Mouse (Mus musculus): ENCODE measurements around the gene Cdkl4.
"Not testable (repeated sequence)": the region's sequence is repeated elsewhere in the genome, so short reads cannot be mapped to it uniquely, and the experiment has no call there.

Cdkl4 gene

DNA sequence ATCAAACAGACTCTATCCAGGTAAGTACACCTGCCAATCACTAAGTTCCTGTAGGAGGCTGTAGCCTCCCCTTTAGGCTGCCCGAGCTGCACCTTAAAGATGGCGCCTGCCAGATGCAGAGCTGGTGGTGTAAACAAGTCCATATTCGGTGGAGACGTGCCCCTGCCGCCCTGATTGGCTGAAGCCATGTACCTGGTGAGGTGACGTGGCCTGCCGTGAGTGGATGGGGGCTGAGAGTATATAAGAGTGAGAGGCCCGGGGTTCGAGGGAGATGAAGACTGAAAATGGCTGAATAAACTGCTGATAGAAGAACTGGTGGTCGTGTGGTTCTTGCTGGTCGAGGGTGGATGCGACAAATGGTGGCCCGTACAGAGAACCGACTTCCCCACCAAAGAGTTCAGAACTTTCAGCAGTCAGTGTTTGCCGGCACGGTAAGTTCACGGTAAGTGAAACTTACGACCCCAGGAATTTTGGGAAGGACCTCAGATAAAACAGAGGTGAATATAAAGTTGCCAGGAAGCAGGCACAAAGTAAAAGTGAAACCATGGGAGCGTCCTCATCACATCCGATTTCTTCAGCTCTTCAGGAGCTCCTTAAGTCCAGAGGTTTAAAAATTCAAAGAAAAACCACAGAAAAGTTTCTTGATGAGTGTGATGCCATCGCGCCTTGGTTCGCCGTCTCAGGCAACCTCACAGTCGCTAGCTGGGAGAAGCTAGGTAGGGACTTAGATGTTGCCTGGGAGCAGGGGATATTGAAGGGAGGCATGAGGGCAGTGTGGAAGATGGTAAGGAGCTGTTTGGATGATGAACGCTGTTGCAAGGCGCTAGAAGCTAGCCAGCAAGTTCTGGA is 13.6 kb downstream of the Cdkl4 start:
- DNase-seq (ENCODE audit: low spot score in 2 of 2): peak in 1 of 2 experiments; percentile 41

DNA sequence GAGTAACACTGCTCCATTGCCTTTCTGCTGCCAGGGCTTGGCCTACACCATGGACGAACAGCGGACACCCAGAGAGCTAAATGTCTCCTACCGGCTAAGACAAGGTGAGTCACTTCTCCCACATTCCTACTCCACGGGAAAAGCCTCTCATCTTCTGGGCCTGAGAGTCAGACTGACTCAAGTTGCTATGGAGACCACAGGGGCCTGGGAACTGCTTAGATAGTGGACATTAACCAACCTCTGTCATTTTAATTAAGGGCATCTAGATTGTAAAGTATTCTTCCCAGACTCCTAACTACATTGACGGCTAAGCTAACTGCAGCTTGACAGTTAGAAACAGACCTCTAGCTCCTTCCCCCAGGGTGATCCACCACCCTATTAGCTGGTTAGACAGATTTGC is 14.8 kb downstream of the Cdkl4 start:
- no peak for DNase-seq (ENCODE audit: low spot score in 2 of 2)

DNA sequence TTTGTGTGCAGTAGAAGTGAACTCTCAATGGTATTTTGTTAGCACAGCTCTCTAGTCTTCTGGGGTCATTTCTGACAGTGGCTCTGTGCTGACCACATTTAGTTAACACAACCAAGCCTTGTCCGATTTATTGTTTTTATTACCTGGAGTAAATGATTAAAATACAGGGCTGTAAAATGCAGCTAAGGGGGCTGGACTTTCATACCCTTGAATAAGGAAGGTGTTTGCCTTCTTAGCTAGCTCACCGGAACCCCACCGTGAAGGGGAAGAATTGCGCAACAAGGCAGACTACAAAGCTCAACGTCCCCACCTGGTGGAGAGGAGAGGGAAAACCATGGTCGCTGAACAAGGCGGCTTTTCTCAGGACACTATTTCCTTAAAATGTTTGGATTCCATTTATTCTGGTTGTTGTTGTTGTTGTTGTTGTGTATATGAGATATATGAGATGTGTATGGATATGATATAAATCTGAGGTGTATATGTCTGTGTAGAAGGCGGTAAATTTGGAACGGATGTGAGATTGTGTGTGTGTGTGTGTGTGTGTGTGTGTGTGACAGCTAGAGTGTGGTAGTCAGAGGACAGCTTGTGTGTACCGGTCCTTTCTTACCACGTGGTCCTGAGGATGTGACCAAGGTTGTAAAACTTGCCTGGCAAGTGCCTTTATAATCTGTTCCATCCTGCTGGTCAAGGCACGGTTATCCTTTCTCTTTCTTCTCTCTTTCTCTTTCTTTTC is 16.8 kb downstream of the Cdkl4 start:
- peak; percentile 80 to 84 for DNase-seq (ENCODE audit: low spot score in 2 of 2)

DNA sequence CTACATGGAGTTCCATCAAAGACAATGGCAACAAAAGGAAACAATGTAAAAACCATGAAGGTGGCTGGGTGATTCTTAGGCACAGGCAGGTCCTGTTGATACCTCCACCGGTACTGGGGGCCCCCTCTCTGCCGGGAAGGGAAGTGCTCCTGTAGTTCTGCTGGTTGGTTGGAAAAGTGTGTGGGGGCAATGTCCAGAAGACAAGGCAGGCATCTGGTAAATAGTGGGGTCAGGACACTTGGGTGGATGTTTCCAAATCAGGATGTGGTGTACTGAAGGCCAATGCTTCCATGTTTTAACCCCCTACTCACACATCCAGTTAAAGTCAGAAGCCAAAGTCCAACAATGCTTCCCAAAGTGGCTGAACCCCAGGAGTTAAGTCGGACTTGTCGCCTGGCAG is 17.9 kb downstream of the Cdkl4 start:
- no peak for DNase-seq (ENCODE audit: low spot score in 2 of 2)

DNA sequence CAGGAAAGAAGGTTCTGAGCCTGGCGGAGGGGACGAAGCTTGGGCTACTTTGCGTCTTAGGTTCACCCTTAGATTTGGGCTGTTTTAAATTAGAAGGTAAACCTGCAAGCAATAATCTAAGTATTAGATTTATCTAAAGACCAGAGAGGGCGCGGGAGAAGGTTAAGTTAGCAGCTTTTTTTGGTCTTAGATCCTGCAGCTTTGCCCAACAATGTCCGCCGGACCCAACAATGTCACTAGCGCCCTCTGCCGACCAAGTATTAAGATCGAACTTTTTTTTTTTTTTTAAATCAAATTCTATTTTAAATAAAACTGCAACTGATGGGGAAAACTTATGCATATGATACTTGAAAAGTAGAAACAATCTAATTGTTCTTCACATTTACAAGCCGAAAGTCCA is 18.6 kb downstream of the Cdkl4 start:
- DNase-seq (ENCODE audit: low spot score in 2 of 2): peak in 1 of 2 experiments; percentile 48

DNA sequence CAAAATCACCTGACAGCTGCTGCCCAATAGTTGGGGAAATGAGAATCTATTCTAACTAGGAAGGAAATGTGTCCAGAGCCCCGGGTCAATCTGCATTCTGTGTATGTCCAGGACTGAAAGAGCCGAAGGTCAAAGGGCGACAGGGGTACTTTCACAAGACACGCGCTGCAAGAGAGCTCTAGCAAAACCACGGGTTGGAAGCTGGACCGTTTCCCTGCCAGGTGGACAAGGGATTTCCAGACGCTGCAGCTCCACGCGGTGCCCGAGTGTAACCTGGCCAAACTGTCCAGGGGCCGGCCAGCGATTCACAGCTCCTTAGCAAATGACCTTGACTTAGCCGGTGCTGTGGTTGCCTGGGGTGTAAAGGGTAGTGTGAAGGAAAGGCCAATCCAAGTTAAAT is 19.0 kb downstream of the Cdkl4 start:
- peak in 1 of 2 experiments; percentile 40 for DNase-seq (ENCODE audit: low spot score in 2 of 2)

DNA sequence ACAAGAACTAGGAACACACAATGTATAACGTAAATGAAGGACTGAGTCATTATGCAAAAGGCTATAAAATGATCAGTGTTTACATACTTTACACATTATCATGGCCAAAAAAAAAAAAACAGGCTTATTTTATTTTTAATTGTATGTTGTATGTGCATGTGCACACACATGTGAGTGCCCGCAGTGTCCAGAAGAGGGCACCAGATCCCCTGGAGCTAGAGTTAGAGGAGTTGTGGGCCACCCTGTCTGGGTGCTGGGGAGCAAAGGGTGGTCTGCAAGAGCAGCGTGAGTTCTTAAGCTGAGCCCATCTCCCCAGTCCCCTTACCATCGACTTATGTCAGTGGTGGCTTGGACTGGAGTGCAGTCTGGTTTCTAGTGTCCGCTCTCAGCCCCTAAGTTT is 20.2 kb downstream of the Cdkl4 start:
- no peak for DNase-seq (ENCODE audit: low spot score in 2 of 2)

DNA sequence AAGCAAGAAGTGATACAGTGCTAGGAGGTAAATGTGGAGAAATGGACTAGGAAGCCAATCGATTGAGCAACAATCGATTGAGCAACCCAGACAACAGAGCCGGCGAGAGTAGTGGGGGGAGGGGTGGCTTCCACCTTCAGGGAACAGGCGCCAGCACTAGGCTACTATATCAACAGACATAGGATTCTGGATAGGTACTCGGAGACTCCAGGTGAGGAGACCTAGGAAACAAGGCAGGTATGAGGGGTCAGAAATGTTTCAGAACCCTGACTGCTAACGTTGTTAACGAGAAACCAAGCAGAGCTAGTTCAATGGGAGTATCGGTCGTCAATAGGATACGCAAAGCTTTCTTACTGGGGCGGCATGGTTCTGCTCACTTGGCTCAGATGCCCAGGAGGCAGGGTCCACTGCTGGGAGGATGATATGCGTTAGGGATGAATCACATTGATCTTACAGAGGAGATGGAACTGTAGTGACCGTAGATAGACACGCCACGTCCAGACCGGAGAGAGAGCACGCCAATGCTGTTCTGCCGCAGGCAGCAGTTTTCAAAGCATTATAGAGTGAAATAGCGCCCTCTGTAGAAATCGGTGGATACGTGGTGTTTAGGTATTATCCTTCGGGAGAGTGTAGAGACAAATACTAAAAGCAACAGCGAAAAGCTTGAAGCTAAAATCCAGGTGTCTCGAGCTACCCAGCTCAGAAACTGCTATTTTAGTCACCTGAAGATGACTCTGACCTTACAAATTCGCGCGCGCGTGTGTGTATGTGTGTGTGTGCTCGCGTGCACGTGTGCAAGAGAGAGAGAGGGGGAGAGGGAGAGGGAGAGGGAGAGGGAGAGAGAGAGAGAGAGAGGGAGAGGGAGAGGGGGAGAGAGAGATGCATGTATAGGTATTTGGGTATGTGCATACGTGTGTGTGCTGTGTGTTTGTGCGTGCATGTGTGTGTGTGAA is 24.0 kb downstream of the Cdkl4 start:
- peak; percentile 89 to 90 for DNase-seq (ENCODE audit: low spot score in 2 of 2)

DNA sequence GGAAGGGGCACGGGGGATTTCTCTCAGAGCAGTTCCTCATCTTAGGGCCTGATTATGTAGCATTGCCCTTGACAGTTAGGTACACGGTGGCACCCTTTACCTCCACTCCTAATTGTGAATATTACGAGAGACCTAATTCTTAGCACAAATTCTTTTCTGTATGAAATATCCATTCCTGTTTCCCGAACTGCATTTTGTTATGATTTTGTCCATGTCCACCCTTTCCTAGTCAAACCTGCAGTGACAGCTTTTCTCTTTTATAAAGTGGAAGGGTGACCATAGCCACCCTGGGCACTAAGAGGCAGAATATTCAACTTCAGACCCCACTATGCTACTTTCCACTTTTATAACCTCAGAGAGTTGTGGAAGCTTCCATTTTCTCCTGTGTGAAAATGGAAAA is 25.0 kb downstream of the Cdkl4 start:
- no peak for DNase-seq (ENCODE audit: low spot score in 2 of 2)

DNA sequence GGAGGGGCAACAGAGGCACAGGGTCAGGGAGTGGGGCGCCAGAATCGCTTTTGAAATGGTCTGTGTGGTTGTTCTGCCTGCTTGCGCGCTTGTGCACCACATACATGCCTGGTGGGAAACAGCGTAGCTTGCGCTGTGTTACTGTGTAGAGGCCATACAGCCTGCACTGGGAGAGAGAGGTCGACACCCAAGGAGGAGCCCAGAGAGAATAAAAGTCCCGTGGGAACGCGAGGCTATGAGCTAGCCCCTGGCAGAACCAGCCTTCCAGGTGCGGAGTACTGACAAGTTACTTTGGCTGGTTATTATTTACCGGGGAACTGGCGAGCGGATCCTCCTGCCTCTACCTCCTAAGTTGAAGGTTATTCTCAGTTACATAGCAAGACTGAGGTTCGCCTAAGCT is 26.6 kb downstream of the Cdkl4 start:
- no peak for DNase-seq (ENCODE audit: low spot score in 2 of 2)

DNA sequence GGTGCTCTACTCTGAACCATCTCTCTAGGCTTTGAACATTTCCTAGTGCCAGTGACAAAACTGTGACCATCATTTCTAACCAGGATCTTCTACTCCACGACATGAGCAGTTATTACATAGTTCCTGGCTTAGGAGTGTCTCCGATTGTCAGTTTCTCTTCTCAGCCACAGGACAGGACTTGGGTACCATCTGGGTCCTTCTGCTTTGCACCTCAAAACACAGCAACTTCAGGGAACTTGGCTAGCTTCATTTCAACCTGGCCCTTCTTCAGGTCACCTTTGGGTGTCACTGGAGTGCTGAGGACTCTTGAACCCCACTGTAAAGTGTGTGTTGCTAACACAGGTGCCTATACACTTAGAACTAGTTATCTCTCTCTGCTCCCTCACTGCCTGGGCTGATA is 30.8 kb downstream of the Cdkl4 start:
- no peak for DNase-seq (ENCODE audit: low spot score in 2 of 2)

DNA sequence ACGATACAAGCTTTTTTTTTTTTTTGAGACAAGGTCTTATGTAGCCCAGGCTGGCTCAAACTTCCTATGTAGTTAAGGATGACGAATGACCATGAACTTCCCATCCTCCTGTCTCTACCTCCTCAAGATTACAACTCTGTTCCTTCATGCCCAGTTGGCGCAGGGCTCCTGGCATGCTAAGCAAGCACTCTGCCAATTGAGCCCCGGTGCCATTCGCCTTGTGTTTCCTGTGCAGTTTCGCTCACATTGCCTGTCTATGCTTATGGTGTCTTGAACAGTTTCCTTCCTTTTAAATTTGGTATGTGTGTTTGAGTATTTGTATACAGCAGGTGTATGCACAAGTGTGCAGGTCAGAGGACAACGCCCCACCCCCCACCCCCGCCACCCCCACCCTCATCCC is 31.4 kb downstream of the Cdkl4 start:
- no peak for DNase-seq (ENCODE audit: low spot score in 2 of 2)

DNA sequence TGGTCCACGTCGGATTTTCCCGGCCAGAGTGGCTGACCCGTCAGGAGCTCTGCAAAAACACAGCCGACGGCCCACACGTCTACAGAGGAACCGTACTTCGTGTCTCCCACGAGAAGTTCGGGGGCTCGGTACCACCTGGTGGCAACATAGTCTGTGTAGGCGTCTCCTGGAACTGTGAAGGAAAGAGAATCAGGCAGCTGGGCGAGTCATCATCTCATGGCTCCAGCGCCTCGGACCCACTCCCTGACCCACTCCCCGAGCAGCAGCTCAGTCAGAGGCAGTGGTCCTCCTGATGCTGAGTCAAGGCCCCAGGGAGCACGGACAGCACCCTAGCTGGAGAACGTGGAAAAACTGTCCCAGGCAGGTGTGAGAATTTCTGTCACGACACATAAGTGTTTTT is 34.0 kb downstream of the Cdkl4 start:
- peak in 1 of 2 experiments; percentile 17 for DNase-seq (ENCODE audit: low spot score in 2 of 2)

DNA sequence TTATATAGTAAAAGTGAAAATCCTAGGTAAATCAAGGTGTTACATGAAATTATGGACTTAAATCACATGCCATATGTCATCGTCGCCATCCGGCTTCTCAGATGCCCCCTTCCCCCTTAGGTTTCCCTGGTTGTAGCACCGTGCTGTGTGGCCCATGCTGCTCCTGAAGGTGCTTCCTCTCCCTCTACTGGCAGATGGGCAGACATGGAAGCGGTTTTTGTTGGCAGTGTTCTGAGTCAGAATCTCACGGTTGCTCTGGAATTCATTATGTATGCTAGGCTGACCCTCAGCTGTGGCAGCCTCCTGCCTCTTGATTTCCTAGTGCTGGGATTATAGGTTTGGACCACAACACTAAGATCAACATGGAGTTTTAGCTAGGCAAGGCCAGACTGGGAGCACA is 40.5 kb downstream of the Cdkl4 start:
- DNase-seq (ENCODE audit: low spot score in 2 of 2): no peak

DNA sequence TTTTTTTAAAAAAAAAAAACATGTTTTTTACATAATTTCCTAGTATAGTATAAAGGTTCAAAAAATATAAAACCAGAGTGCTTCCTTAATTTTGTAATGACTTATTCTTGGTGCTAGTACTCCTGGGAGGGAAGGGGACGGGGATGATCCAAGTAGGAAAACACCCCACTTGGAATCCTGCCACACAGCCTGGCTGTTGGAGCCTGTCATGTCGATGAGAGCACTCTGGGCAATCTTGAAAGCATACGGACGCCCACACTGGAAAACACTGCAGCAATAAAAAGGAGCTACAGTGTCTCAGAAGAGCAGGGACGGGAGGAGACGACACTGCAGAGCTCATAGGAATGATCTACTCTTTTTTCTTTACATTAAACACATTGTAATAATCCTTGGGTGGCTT is 42.0 kb downstream of the Cdkl4 start:
- peak; percentile 53 to 56 for DNase-seq (ENCODE audit: low spot score in 2 of 2)

DNA sequence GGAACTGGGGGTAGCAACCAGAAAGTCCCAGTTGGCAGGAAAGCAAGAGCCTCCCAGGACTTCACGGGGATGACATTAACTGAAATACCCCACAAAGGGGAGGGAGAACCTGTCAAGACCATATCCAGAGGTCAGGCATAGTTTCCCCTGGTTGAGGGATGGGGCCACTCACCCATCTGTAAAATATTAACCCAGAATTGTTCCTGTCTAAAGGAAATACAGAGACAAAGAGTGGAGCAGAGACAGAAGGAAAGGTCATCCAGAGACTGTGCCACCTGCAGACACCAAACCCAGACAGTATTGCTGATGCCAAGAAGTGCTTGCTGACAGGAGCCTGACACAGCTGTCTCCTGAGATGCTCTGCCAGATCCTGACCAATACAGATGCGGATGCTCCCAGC is 46.3 kb downstream of the Cdkl4 start:
- not testable (repeated sequence) for DNase-seq (ENCODE audit: low spot score in 2 of 2)

DNA sequence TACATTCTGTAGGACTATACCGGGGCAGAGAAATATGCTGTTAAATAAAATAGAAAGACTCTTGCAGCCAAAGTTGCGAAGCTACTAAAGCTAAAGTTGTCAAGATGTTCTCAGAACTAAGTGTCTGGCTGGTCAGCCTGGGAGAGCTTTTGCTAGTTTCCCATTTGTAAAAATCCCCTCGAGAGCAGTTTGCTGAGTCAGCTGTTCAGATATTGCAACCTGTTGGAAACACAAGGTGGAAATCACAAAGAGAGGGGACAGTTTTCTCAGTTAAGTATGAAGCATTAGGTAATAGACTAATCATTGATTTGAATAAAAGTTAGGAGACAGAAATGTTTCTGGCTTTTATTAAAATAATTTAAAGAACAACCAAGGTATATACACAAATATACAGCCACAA is 54.4 kb downstream of the Cdkl4 start:
- no peak for DNase-seq (ENCODE audit: low spot score in 2 of 2)

DNA sequence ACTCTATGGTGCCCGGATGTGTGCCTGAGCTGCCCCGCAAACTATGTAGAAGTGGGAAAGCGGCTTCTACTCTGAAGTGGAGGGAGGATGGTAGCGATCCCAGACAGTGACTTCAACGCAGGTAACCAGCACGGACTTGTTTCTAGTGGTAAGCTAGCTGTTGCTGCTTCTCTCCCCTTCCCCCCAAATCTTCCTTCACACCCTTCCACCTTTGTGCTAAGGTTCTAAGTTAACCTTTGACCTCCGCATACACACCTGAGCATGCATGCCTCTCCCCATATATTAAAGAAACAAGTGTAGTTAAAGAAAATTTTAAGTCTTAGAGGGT is 55.4 kb downstream of the Cdkl4 start:
- no peak for DNase-seq (ENCODE audit: low spot score in 2 of 2)

DNA sequence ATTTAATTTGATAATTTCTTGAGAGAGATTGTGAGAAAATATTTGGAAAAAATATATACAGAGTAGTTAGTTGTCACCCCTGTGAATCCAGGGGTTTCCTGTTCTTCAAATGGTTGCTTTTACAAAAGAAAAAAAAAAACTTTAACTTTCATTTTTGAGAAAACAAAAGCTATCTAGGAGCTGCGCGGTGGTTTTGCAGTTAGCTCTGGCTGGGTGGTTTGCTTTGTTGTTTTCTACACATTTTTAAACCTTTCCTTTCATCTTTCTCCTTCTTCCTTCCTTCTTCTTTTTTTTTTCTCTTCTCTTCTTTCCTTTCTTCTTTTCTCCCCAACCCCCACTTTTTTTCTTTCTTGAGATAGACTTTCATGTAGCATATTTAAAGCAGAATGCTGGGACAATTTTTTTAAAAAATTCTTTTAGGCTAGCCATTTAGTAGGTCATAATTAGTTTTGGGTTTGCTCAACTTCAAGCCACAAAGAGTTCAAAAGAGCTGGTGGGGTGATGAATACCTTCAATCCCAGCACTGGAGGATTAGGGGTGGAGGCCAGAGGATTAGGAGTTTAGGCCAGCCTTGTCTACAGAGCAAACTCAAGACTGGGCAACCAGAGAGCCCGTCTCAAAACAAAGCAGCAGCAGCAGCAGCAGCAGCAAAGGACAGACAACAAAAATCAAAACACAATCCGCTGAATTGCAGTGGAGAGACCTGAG is 55.9 kb downstream of the Cdkl4 start:
- DNase-seq (ENCODE audit: low spot score in 2 of 2): no peak

DNA sequence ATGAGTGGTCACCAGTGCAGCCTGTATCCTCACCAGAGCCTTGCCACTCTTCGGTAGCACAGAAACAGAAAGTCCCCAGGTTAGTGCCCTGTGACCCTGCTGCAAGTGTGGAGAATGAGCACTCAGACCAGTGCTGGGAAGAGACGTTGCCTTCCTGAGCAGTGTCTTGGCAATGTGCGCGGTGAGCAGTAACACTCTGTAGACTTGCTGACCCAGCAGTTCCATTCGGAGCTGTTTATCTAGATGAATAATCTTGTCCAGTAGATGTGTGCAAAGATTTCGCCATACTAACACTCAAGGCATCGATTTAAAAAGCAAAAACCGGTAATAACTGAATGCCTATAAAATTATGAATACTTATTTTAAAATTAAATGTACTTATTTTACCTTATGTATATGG is 57.1 kb downstream of the Cdkl4 start:
- no peak for DNase-seq (ENCODE audit: low spot score in 2 of 2)

DNA sequence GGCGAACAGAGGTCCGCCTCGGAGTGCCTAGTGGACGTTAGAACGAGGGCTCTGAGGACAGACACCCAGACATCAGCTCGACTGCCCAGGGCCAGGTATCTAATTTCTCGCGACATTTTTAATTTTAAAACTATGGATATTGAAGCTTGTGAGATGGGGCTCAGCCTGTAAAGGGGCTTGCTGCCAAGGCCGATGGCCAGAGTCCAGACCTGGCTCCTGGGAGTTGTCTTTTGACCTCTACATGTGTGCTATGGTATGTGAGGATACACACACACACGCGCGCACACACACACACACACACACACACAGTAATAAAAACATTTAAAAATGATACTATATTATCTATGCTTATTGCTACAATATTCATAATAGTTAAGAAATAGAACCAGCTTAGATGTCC is 58.8 kb downstream of the Cdkl4 start:
- DNase-seq (ENCODE audit: low spot score in 2 of 2): no peak

DNA sequence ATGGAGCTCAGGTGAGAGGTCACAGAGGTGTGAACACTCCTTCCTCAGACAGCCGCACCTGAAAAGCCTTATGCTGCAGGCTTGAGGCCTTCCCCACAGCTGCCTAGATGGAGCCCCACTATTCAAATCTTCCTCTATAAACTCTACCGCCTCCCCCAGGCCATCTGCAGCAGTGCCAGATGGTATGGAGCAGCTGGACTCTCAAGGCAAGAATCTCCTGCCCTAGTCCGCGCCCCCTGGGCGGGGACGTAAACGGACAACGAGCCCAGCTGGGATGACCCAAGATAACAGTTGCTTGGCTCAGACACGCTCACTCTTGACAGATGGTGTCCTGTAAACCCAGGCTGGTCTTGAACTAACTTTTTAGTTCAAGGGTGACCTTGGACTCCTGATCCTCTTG is 60.4 kb downstream of the Cdkl4 start:
- no peak for DNase-seq (ENCODE audit: low spot score in 2 of 2)

Measured in right cerebral cortex, postnatal 10 days (tissue).